Mouse (Mus musculus) adrenal gland, postnatal 14 days (tissue): Measurements from ENCODE around the gene Pard6b. TPM values are rescaled to one million over a fixed set of nuclear protein-coding genes. Genes with fewer than 3 reads are reported as not detected.

Experiments used
- DNase-seq: peaks from one replicate; pipeline ENCODE4 v3.0.0; 2021; ENCODE audit warnings: mixed read lengths
- total RNA-seq: library from RNA; stranded (reverse); gene quantifications from 2 replicates; pipeline ENCODE4 v1.2.3, GENCODE M21; 2021

The Pard6b gene
- total RNA-seq, 1 experiment from 2014 or later, result 1.7 TPM

DNA sequence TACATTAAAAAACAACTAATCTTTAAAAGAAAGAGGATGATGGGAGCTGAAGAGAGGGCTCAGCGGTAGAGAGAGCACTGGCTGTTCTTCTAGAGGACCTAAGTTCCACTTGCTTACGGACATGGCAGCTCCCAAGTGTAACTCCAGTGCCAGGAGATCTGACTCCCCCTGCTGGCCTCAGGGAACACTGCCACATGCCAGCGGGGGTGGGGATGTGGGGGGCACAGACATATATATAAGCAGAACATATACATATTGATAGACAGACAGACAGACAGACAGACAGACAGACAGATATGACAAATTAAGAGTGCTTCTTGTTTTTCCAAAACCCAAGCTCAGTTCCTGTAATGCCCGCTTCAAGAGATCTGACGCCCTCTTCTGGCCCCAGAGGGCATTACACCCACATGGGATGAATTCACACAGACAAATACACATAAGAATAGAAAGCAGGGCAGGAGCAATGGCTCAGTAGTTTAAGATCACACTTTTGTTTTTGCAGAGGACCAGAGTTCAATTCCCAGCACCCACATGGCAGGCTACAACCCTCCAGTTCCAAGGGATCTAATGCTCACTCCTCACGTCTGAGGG, 21.5 kb upstream of the Pard6b start:
- no peak for DNase-seq

GRCm38 (mm10) chr2:168063712-168064111, 17.1 kb upstream of the Pard6b start:
- no peak for DNase-seq

GRCm38 (mm10) chr2:168065511-168065910, 15.3 kb upstream of the Pard6b start:
- peak; percentile 59 for DNase-seq

DNA sequence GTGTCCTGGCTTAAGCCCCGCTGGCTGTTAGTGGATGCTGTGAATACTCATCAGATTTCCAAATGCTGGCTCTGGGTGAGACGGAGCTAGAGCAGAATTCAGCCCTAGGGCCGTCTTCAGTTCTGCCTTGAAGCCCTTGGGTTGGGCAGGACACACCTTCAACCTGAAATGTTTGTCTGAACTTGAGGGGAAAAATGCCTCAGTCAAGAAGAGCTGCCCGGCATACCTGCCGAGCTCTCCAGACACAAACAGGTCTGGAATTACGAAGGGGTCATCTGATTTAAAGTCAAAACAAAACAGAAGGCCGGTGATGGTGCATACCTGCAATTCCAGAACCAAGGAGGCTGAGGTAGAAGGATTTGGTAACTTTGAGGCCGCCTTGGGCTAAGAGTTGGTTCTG, 14.0 kb upstream of the Pard6b start:
- DNase-seq, result no peak

- no peak for DNase-seq
Measured at GRCm38 (mm10) chr2:168070425-168070824, 10.4 kb upstream of the Pard6b start.

- DNase-seq, result peak; percentile 40
Measured at GRCm38 (mm10) chr2:168072436-168073131, 8.2 kb upstream of the Pard6b start.

DNA sequence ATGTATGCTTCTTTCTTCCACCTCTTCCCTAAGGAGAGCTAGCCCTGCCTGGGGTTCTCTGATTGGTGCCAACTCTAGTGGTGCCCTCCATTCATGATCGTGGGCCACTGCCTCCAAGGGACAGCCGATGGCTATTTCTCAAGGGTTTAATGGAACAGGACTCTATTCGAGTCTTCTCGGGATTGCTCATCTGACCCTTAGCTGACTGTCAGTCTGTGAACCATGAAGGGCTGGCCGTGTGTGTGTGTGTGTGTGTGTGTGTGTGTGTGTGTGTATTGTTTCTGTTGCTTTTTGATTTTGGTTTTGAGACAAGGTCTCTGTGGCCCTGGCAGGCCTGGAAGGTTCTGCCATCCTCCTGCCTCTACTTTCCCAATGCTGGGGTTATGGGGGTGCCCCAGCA, 7.1 kb upstream of the Pard6b start:
- DNase-seq, result no peak

GRCm38 (mm10) chr2:168074457-168074856, 6.3 kb upstream of the Pard6b start:
- no peak for DNase-seq

- DNase-seq, result no peak
Measured at GRCm38 (mm10) chr2:168076840-168077576, 3.8 kb upstream of the Pard6b start.

- DNase-seq, result no peak
Measured at GRCm38 (mm10) chr2:168078107-168078830, 2.5 kb upstream of the Pard6b start.

DNA sequence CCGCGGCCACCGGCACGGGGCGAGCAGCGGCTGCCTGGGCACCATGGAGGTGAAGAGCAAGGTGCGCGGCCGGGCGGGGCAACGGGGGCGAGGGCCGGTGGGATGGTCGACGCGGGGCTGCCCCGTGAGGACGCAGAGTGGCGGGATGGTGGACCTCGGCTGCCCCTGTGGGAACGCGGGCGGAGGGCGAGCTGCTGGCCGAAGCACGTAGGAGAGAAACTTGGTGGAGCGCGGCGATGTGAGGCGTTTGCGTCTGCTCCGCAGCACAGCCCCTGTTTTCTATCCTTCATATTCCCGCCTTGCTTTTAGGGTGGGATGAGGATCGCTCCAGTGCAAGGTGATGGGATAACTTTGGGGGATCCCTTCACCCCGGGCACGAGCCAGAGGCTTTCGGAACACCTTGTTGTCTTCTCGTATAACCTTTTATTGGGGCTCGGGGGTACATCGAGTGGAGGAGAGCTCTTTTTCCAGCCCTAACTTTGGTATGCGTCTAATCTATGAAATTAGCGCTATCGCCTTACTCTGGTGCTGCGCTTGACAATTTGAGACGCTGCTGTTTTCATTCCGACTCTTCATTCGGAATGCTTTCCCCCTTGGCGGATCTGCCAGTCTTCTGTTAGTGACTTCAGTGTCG, 612 bp downstream of the Pard6b start:
- DNase-seq, result no peak

DNA sequence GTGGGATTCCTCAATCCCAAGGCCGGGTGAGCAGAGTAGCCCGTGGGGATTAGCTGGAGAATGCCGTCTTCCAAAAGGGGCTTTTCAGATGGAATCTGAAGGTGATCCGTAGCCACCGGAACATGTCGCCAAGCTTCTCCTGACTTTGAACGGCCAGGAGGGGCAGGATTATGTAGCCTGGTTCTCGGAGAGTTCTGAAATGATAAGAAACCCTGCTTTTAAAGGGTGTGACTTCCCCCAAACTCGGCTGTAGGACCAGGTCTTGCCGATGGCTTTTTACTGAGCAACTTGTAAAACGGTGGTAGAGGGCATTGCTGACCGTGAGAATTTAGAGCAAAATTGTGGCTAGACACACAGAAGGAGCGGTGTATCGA, 1.1 kb downstream of the Pard6b start:
- no peak for DNase-seq

DNA sequence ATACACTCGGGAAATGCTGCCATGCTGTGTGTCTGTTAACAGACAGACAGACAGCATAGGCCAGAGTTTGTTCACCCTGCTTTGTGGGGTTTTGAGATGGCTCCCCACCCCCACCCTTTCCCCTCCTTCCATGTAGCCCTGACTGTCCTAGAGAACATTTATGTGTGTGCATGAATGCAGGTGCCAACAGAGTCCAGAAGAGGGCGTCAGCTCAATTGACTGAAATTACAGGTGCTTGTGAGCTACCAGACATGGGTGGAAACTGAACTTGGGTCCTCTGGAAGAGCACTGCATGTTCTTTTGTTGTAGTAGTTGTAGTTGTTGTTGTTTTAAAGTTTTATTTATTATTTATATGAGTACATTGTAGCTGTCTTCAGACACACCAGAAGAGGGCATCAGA, 2.8 kb downstream of the Pard6b start:
- DNase-seq, result no peak

DNA sequence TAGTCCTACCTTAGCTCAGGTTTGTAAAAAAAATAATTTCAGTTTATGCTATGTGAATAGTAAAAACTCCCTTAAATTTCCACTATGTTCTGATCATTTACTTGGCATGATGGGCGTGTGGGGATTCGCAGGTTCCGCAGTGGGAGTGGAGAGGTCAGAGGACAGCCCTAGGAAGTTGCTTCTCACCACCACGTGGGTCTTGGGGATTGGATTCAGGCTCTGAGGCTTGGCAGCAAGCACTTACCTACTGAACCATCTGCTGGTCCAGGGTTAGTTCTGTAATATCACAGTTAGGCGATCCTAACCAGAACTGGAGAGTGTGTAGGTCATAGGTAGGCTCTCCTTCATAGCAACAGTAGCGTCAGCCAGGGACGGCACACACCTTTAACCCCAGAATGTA, 3.4 kb downstream of the Pard6b start:
- DNase-seq, result no peak

GRCm38 (mm10) chr2:168085621-168086265, 4.9 kb downstream of the Pard6b start:
- no peak for DNase-seq

GRCm38 (mm10) chr2:168086318-168086717, 5.5 kb downstream of the Pard6b start:
- DNase-seq, result no peak

DNA sequence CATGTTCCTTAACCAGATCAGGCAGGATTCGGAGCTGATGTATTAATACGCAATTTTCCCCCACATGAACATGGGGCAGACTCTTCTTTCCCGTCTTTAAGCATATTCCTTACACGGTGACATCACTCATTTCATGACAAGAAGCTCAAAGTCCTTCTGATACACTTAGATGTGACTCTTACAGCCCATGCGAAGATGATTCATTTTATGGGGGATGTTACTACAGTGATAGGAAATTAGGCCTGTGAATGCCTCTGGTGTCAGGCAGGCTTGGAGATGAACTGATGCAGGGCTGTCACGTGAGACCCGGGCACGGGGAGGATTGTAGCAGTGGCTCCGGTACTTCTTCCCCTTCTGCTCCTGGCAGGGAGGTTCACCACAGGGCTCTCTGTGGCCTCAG, 6.0 kb downstream of the Pard6b start:
- DNase-seq, result no peak

DNA sequence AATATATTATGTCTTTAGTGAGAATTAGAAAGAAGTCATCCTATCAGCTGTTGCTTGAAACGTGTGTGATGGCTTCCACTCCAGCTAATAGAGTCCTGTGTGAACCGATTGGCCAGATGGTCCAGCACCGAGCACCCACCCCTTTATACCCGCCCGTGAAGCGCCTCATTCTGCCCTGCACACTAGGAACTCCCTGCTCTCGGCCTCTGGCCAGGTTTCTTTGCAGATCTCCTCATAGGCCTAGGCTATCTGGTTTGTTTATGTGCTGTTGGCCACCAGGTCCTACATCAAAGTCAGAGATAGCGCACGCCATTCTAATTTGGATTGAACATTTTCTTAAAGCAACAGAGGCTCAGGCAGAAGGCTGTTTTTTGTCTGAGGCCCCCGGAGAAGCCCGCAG, 10.8 kb downstream of the Pard6b start:
- no peak for DNase-seq

DNA sequence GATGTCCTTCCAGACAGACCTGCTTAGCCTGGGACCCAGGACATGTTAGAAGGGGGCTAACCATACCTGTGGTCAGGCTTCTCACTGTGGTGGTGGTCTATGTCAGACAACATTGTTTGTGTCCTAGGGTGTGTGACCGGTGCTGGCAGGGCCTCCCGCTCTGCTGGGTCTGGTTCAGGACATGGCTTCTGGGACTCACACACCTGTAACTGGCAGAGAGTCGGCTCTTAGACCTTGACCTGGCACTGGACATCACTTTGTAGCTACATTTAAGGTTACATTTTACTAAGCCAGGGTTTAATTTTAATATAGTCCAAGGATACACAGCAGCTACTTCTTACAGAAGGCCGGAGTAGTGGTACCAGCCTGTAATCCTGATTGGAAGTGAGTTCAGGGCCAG, 12.3 kb downstream of the Pard6b start:
- no peak for DNase-seq

- DNase-seq, result no peak
Measured at GRCm38 (mm10) chr2:168095077-168095476, 14.3 kb downstream of the Pard6b start.

DNA sequence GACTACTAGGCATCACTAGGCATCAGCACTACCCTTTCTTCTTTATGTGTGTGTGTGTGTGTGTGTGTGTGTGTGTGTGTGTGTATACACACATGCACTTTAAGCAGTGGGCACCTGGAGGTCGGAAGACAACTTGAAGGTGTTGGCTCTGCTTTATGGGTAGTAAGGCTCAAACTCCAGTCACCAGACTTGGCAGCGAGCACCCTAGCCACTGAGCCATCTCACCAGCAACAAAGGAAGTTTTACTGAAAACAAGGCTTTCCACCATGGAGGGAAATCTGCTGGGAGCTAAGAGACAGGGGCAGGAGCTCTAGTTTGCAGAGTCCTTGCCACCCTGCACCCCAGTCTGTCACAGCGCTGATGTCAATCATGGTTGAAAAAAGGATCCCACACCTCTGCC, 15.7 kb downstream of the Pard6b start:
- no peak for DNase-seq

DNA sequence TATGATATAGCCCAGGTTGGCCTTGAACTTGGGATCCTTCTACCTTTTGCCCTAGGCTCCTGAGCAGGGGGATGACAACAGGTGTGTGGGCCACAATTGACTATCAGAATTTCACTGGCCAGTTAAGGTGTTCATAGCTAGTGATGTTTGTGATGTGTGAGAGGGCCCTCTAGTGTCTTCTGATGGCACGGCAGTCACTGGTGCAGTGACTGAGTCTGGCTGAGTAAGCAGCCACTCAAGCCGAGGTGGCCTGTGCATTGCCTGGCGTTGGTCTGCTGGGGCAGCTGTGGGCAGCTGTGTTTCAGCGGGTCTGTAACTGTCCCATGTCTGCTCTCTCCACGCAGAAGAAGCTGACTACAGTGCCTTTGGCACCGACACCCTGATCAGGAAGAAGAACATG, 17.2 kb downstream of the Pard6b start:
- peak; percentile 71 for DNase-seq
